Mouse (Mus musculus) neural tube, embryonic 15.5 days (tissue): ENCODE data around the gene Slc25a35. TPM values are rescaled to one million over a fixed set of nuclear protein-coding genes. Genes with fewer than 3 reads are reported as not detected.
"Not testable (repeated sequence)": the region's sequence is repeated elsewhere in the genome, so short reads cannot be mapped to it uniquely, and the experiment has no call there.

Source experiments
- ATAC-seq: fragments of 200-750 bp; cut with Nextera tagmentation; 2 replicates; pipeline ENCODE4 v1.8.0; 2017; ENCODE audit warnings: mild to moderate bottlenecking, moderate TSS enrichment, moderate library complexity; ENCODE audit not compliant: low FRiP score
- H3K27ac ChIP-seq: fragments of 300-500 bp; sonication (generic); replicated peaks from 2 replicates; pipeline ENCODE4 v1.5.1; 2015; ENCODE audit warnings: mild to moderate bottlenecking, inconsistent platforms
- H3K27me3 ChIP-seq: fragments of 300-500 bp; sonication (generic); replicated peaks from 2 replicates; pipeline ENCODE4 v1.6.1; 2015; ENCODE audit warnings: inconsistent platforms
- H3K36me3 ChIP-seq: fragments of 300-500 bp; sonication (generic); 2 replicates; pipeline ENCODE4 v1.6.1; 2015; ENCODE audit warnings: inconsistent platforms
- H3K4me1 ChIP-seq: fragments of 300-500 bp; sonication (generic); 2 replicates; pipeline ENCODE4 v1.6.1; 2015; ENCODE audit warnings: inconsistent platforms
- H3K4me2 ChIP-seq: fragments of 300-500 bp; sonication (generic); 2 replicates; pipeline ENCODE4 v1.6.1; 2015; ENCODE audit warnings: inconsistent platforms, mild to moderate bottlenecking, moderate library complexity
- H3K4me3 ChIP-seq: fragments of 300-500 bp; sonication (generic); replicated peaks from 2 replicates; pipeline ENCODE4 v1.5.1; 2015; ENCODE audit warnings: mild to moderate bottlenecking, inconsistent platforms
- H3K9ac ChIP-seq: fragments of 300-500 bp; sonication (generic); replicated peaks from 2 replicates; pipeline ENCODE4 v1.6.1; 2015; ENCODE audit warnings: mild to moderate bottlenecking, inconsistent platforms
- H3K9me3 ChIP-seq: fragments of 300-500 bp; sonication (generic); replicated peaks from 2 replicates; pipeline ENCODE4 v1.6.1; 2016; ENCODE audit warnings: inconsistent platforms
- WGBS: fragments of 180-500 bp; shearing (Covaris S2); methylation state at CpG from one replicate; pipeline ENCODE4 v1.1.7; 2015; ENCODE audit warnings: mixed read lengths; 5-methylcytosine and 5-hydroxymethylcytosine counted together
- microRNA-seq: library from miRNA; unstranded; fragments of <30 nt; microRNA quantifications from one replicate; pipeline ENCODE4, GENCODE M21; 2017
- polyA plus RNA-seq: library from polyadenylated mRNA; unstranded; fragments of >200 nt; fragmentation: Nextera tagmentation; extraction: Ambion mirVana; gene quantifications from 2 replicates; pipeline ENCODE4 v1.2.1, GENCODE M21; 2015

Slc25a35 gene
- polyA plus RNA-seq, 1 experiment from 2014 or later, result 1.9 TPM

DNA sequence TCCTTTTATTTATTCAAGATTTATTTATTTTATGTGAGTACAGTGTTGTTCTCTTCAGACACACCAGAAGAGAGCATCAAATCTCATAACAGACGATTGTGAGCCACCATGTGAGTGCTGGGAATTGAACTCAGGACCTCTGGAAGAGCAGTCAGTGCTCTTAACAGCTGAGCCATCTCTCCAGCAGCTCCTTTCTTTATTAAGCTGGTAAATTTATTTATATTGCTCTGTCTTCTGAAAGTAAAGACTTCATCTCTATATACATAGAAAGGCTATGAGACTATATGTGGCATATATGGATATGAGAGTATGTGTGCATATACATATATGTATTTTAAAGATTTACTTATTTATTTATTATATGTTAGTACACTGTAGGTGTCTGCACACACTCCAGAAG lies 41.6 kb downstream of the Slc25a35 start:
- WGBS, result 95% methylated on average over 1 of the region's 1 CpGs

DNA sequence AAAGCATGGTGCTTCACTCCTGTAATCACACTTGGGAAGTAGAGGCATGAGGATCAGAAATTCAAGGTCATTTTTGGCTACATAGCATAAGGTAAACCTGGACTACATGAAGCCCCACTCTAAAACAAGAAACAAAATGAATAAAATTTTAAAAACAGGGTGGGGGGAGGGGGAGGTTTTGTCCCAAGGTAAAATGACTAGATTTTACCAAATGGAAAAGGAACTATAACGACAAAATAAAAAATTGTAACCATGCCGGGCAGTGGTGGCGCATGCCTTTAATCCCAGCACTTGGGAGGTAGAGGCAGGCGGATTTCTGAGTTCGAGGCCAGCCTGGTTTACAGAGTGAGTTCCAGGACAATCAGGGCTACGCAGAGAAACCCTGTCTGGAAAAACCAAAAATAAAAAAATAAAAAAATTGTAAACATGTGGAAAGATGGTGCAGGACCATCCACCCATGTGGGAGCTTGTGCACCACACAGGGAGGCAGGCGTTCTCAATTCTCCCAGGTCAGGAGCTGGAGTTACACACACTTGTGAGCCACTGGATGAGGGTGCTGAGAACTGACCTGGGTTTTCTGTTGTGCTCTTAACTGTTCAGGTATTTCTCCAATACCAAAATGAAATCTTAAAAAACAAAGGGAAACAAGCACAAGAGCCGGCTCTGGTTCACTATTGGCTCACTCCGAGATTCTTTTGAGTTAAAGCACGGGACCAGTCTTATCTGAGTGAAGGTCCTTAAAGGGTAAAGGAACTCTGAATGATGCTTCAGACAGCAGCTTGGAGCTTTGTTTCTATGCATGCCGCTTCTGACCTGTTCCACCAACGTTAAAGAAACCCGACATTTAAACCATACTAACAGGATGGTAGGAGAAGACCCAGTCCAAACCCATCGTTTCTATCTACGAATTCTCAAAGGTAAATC lies 42.7 kb downstream of the Slc25a35 start:
- WGBS, result 91% methylated on average over 15 of the region's 15 CpGs
- no peak overlapping the region for H3K4me3 ChIP-seq
- H3K4me2 ChIP-seq, result peak overlapping the region; percentile 89; the same call in 1 of the 2 replicates
- peaks cover 31% of the 10 kb centered on the region for H3K4me1 ChIP-seq
- H3K36me3 ChIP-seq, result no peaks in the 10 kb centered on the region
- H3K27ac ChIP-seq, result no peak overlapping the region
- H3K9me3 ChIP-seq, result no peaks in the 10 kb centered on the region
- H3K9ac ChIP-seq, result no peak overlapping the region
- no peaks in the 10 kb centered on the region for H3K27me3 ChIP-seq
- ATAC-seq, result no peak

More for the DNA sequence above, 41.6 kb downstream of the Slc25a35 start:
- Histone ChIP-seq H3K4me1 (peaks cover 26% of the 10 kb centered on the region), H3K27ac (no peak overlapping the region), H3K4me3 (no peak overlapping the region), H3K27me3 (no peaks in the 10 kb centered on the region), H3K4me2 (no peak overlapping the region), H3K9ac (no peak overlapping the region), H3K36me3 (no peaks in the 10 kb centered on the region), H3K9me3 (no peaks in the 10 kb centered on the region)
- ATAC-seq, result no peak

DNA sequence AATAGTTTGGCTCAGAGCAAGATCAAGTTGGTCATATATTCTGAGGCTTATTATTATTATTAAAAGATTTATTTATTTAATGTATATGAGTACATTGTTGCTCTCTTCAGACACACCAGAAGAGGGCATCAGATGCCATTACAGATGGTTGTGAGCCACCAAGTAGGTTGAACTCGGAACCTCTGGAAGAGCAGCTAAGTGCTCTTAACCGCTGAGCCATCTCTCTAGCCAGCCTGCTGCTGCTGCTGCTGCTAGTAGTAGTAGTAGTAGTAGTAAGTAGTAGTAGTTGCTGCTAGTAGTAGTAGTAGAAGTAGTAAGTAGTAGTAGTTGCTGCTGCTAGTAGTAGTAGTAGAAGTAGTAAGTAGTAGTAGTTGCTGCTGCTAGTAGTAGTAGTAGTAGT lies 43.5 kb downstream of the Slc25a35 start:
- H3K27me3 ChIP-seq, H3K9ac ChIP-seq, ATAC-seq, H3K9me3 ChIP-seq, H3K36me3 ChIP-seq: not testable (repeated sequence)
- Histone ChIP-seq H3K4me1 (peaks cover 31% of the 10 kb centered on the region), H3K27ac (peak overlapping the region; percentile 83), H3K4me3 (peak overlapping the region; percentile 45), H3K4me2 (peak overlapping the region; percentile 89)
- 75% methylated on average over 2 of the region's 2 CpGs for WGBS

DNA sequence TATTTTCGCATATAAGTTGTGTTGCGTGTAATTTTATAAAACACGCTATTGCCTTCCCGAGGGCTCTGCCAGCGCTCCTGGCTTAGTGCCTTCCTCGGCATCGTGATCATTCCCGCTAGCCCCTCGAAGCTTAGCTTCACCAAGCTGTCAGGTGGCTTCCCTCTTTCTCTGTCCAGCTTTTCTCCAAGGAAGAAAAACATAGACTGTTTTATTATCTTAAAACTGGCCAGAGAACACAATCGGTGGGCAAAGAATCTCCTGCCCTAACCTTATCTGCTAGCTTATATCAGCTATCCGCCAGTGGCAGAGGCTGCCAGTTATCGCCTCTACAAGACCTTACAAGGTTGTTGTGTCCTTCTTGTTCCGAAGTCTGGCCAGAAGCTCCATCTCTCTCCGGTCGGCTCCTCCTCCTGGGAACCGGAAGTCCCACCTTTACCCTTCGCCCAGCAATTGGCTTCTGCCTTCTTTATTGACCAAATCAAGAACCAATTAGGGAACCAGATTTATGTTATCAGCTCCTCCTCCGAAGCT lies 44.2 kb downstream of the Slc25a35 start:
- no peaks in the 10 kb centered on the region for H3K9me3 ChIP-seq
- peaks cover 34% of the 10 kb centered on the region for H3K4me1 ChIP-seq
- peak overlapping the region; percentile 45 for H3K4me3 ChIP-seq
- H3K4me2 ChIP-seq, result peak overlapping the region; percentile 89
- no peaks in the 10 kb centered on the region for H3K36me3 ChIP-seq
- H3K27ac ChIP-seq, result peak overlapping the region; percentile 83
- 1% methylated on average over 18 of the region's 18 CpGs for WGBS
- H3K27me3 ChIP-seq, result no peaks in the 10 kb centered on the region
- H3K9ac ChIP-seq, result peak overlapping the region; percentile 68
- peak; percentile 66 for ATAC-seq

DNA sequence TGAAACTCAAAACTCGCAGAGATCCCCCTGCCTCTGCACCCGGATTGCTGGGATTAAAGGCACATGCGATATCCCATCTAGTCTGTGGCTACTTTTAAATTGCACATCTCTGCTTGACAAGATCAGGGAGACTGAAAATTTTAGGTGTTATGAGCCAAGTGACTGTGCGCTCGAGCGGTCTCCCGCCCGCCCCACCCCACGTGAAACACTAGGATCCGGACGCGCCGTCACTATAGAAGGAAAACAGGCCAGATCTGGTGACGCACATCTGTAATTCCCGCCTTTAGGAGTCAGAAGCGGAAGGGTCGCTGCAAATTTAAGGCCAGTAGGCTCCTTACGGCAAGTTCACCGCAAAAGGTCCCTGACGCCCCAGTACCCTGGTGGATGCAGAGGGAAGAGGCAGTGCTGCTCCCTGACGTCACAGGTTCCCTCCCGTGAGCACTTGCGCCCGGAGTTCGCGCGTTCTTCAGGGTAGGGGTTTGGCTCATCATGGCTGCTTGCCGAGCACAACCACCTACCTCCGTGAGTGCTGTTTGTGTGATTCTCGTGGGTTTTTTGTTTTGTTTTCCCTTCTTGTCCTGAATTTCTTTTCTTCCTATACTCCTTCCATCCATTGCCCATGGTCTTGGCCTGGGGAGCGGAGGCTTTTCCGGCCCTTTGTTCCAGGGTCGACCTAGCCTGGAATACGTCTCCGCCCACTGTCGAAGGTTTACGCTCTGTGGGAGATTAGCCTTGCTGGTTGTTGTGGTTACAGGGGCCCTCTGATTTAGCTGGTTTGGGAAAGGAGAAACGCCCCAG lies 47.9 kb downstream of the Slc25a35 start, which contains the start of gene Ctc1:
Gene Ctc1, plus strand, starts transcription at position 268 of the 798 bp plus-strand sequence.
- peak within 1 kb of the TSS; percentile 94 for H3K27ac ChIP-seq
- no peaks in the 10 kb centered on the region for H3K27me3 ChIP-seq
- ATAC-seq, result peak; percentile 95
- H3K4me1 ChIP-seq, result peaks cover 29% of the 10 kb centered on the region
- no peaks in the 10 kb centered on the region for H3K9me3 ChIP-seq
- H3K4me3 ChIP-seq, result peak within 1 kb of the TSS; percentile 51
- H3K4me2 ChIP-seq, result peak within 1 kb of the TSS; percentile 68
- peak within 1 kb of the TSS; percentile 73 for H3K9ac ChIP-seq
- 2% methylated on average over 38 of the region's 38 CpGs for WGBS
- H3K36me3 ChIP-seq, result no peaks in the 10 kb centered on the region

DNA sequence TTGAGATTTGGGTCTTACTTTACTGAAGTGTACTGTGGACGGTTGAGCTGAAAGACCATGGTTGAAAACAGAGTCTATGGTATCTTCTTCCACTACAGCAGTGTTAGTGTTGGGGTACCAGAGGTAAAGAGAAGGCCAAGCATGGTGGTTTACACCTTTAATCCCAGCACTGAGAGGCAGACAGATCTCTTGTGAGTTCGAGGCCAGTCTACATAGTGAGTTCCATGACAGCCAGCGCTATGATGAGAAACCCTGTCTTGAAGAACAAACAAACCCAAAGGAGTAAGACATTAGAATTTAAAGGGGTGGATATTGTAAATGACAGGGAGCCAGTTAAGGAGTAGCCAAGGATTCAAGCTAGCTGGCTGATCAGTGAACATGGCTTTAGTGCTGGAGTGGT lies 48.8 kb downstream of the Slc25a35 start:
- Histone ChIP-seq H3K27ac (peak overlapping the region; percentile 94), H3K9me3 (no peaks in the 10 kb centered on the region), H3K27me3 (no peaks in the 10 kb centered on the region), H3K9ac (peak overlapping the region; percentile 73), H3K4me1 (peaks cover 20% of the 10 kb centered on the region), H3K4me3 (peak overlapping the region; percentile 51), H3K36me3 (peaks cover 5% of the 10 kb centered on the region), H3K4me2 (peak overlapping the region; percentile 68)
- WGBS, result 66% methylated on average over 3 of the region's 3 CpGs
- no peak for ATAC-seq

DNA sequence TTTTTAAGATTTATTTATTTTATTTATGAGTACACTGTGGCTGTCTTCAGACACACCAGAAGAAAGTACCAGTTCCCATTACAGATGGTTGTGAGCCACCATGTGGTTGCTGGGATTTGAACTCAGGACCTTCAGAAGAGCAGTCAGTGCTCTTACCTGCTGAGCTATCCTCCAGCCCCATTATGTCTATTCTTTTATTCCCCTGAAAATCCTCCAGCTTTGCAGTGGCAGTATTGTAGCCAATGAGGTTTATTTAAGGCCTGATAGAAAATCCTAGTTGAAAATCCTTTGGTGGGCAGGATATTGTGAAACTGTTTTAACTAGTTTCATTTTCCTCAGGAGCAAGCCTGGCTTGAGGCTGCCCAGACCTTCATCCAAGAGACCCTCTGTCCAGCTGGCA lies 52.8 kb downstream of the Slc25a35 start:
- H3K9ac ChIP-seq, result no peak overlapping the region
- no peak overlapping the region for H3K27ac ChIP-seq
- H3K9me3 ChIP-seq, result no peaks in the 10 kb centered on the region
- peaks cover 11% of the 10 kb centered on the region for H3K4me1 ChIP-seq
- no peaks in the 10 kb centered on the region for H3K27me3 ChIP-seq
- H3K36me3 ChIP-seq, result peaks cover 44% of the 10 kb centered on the region
- H3K4me3 ChIP-seq, result no peak overlapping the region
- no peak for ATAC-seq
- H3K4me2 ChIP-seq, result no peak overlapping the region

Small RNAs within 50 kb of the gene (microRNA-seq; reads per million reads assigned to microRNA genes)
- gene Mir3062, result 4.7 reads per million, percentile 18 among the genes with 10 or more reads in this experiment

Other genes with a start within 250 kb of the Slc25a35 start
- 111 and 115 TPM in 2 replicates for gene Ndel1, start 96.3 kb upstream of the Slc25a35 start, polyA plus RNA-seq
- gene Rnf222, start 79.6 kb upstream of the Slc25a35 start, polyA plus RNA-seq, result not detected in 2 replicates
- 597 and 626 TPM in 2 replicates for gene Rpl26, start 66.5 kb upstream of the Slc25a35 start, polyA plus RNA-seq
- gene Odf4, start 41.0 kb upstream of the Slc25a35 start, polyA plus RNA-seq, result 0.64 and 1.3 TPM in 2 replicates
- gene Arhgef15, start 10.7 kb upstream of the Slc25a35 start, polyA plus RNA-seq, result 23.2 and 27.3 TPM in 2 replicates
- gene Rangrf, start 7.1 kb downstream of the Slc25a35 start, polyA plus RNA-seq, result 33.7 and 33.9 TPM in 2 replicates
- 15.5 and 20.2 TPM in 2 replicates for gene Pfas, start 40.3 kb downstream of the Slc25a35 start, polyA plus RNA-seq
- 53.4 and 55.0 TPM in 2 replicates for gene Ctc1, start 47.8 kb downstream of the Slc25a35 start, polyA plus RNA-seq
- gene Aurkb, start 77.5 kb downstream of the Slc25a35 start, polyA plus RNA-seq, result 15.6 and 47.4 TPM in 2 replicates
- 20.6 and 24.0 TPM in 2 replicates for gene Borcs6, start 91.6 kb downstream of the Slc25a35 start, polyA plus RNA-seq
- gene Tmem107, start 102.7 kb downstream of the Slc25a35 start, polyA plus RNA-seq, result 33.3 and 39.2 TPM in 2 replicates
- 347 and 355 TPM in 2 replicates for gene Vamp2, start 120.4 kb downstream of the Slc25a35 start, polyA plus RNA-seq
- 10.0 and 11.9 TPM in 2 replicates for gene Per1, start 127.1 kb downstream of the Slc25a35 start, polyA plus RNA-seq
- 0.68 and 1.0 TPM in 2 replicates for gene Hes7, start 152.3 kb downstream of the Slc25a35 start, polyA plus RNA-seq
- 0.63 TPM in 2 replicates for gene 9130213A22Rik, start 154.5 kb downstream of the Slc25a35 start, polyA plus RNA-seq
- gene Aloxe3, start 157.8 kb downstream of the Slc25a35 start, polyA plus RNA-seq, result 4.3 and 6.1 TPM in 2 replicates
- 0.95 and 1.0 TPM in 2 replicates for gene Alox12b, start 188.9 kb downstream of the Slc25a35 start, polyA plus RNA-seq
- gene Alox8, start 229.7 kb downstream of the Slc25a35 start, polyA plus RNA-seq, result 0.36 TPM in 2 replicates